Mouse (Mus musculus) neutrophil, adult 5-6 weeks (primary cell): ENCODE data around the gene Kat7. TPM values are rescaled to one million over a fixed set of nuclear protein-coding genes. Genes with fewer than 3 reads are reported as not detected.

Experiments
- ATAC-seq: fragments of 151-379, 151-347 bp; 2 replicates; pipeline ENCODE4 v1.8.0; 2017; ENCODE audit warnings: mild to moderate bottlenecking, moderate TSS enrichment; ENCODE audit not compliant: insufficient number of reproducible peaks, poor library complexity, low FRiP score, severe bottlenecking; ENCODE audit errors: extremely low read depth
- total RNA-seq: library from RNA; stranded (forward); fragments of 200-1000 nt; gene quantifications from 2 replicates; pipeline ENCODE4 v1.2.3, GENCODE M21; 2017

The Kat7 gene
- total RNA-seq, 1 experiment from 2014 or later = 69.5 TPM

- no peak for ATAC-seq
These were observed 10.2 kb downstream of the Kat7 start for GRCm38 (mm10) chr11:95299886-95300285.

DNA sequence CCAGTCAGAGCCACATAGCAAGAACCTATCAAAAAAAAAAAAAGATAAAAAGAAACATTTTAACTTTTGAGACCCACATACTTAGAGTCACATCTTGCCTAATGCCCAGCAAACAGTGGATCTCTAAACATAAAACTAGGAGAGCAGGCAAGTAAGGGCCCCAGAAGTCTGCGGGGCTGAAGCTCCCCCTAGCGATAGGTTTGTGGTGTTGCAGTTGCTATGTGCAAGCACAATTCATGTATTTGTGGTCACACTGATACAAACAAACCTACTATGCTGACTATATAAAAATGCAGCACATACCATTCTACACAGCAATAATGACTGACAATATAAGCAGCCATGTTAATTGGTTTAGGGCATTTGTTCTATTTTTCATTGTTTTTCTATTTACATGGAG is 11.9 kb downstream of the Kat7 start:
- peak; percentile 82 for ATAC-seq

DNA sequence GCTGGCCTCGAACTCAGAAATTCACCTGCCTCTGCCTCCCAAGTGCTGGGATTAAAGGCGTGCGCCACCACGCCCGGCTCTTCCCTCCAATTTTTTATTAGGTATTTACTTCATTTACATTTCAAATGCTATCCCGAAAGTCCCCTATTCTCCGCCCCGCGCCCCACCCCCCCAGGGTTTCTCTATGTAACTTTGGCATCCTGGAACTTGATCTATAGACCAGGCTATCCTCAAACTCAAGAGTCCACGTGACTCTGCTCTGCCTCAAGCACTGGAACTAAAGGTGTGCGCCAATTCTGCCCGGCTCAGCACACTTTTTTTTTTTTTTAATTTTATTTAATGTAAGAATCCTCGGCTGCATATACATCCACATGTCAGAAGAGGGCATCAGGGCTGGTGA is 14.3 kb downstream of the Kat7 start:
- no peak for ATAC-seq

DNA sequence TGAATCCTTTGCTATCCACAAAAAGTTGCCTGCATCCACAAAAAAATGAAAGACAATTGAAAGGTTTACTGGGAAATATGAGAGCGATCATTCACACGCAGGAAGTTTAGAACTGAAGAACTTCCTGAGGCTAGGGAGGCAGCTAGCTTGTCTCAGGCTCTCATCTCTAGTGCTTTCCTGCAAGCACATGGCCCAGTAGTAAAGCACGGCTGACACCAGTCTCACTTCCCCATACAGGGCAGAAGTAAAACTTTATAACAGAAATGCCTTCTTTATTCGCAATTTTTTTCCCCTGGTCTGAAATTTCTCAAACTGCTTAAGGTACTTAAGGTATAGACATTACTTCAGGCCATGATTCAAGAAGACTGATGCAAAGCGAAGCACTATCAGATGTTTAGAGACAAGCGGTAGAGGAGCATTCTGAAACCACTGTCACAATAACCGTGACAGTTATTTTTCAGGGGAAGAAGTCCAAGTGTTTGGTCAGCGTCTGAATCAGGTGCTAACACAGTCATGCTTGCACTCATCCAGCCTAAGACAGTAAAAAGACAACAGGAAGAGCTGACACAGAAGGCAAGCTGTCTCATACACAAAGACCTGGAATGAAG is 16.9 kb downstream of the Kat7 start:
- peak; percentile 77 for ATAC-seq

- ATAC-seq = peak; percentile 73
These were observed 18.0 kb downstream of the Kat7 start for GRCm38 (mm10) chr11:95291998-95292397.

- no peak for ATAC-seq
These were observed 27.7 kb downstream of the Kat7 start for GRCm38 (mm10) chr11:95282331-95282730.

DNA sequence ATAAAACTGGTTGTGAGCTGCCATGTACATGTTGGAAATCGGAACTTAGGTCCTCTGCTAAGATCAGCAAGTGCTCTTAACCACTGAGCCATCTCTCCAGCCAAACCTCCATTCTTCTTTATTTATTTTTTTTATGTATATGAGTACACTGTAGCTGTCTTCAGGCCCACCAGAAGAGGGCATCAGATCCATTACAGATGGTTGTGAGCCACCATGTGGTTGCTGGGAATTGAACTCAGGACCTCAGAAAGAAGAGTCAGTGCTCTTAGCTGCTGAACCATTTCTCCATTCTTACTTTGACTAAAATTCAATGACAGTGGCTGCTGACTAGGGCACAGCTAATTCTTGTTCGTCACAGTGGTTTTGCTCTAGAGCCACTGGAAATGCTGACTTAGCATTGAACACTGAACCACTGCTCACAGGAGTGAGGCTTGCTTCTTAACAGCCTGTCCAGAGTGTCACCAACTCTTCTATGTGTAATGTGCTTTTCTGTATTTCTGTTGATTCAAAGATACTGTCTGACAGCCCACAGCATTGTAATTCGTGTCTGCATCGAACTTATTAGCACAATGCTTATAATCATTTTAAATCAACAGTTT is 30.9 kb downstream of the Kat7 start:
- ATAC-seq = no peak

GRCm38 (mm10) chr11:95276056-95276455 is 34.0 kb downstream of the Kat7 start:
- ATAC-seq = no peak

DNA sequence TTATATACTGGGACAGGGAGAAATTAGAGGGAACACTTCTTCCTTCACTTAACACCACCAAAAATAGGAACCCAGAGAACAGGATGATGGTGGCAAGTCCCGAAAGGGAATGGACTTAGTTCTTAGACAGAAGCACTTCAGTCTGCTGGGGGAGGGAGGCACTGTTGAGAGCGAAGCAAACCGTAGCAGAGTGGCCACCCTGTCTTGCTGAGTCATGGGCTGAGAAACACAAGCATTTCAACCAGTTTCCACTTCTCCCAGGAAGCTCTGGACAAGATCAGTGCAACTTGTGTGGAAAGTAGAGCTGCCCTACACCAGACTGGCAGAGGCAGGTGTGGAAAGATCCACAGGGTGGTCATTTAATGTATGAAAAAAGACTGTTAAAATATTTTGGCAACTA is 35.4 kb downstream of the Kat7 start:
- ATAC-seq = no peak

- ATAC-seq = no peak
These were observed 36.4 kb downstream of the Kat7 start for GRCm38 (mm10) chr11:95273661-95274060.

GRCm38 (mm10) chr11:95266540-95267245 is 43.4 kb downstream of the Kat7 start:
- no peak for ATAC-seq

DNA sequence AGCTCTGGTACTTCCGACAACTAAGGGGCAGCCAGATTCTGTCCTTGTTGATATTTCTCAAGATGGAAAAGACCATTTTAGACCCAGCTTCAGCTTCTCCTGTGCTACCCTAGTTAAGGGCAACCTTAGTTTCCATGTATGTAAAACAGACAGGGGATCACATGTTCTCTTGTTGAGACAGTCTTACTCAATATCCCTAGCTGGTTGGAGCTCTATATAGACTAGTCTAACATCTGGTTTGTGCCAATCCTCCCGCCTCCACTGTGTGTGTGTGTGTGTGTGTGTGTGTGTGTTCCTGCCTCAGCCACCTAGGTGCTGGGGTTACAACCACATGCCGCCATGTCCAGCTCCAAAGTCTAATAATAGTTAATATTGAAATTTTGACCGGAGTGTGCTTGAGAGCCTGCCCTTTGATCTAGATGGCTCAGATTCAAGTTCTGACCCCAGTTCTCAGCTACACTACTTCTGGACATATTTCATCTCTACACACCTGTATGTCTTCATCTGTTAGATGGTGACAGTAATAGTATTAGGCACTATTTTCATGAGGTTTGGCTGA is 45.5 kb downstream of the Kat7 start:
- ATAC-seq = no peak

DNA sequence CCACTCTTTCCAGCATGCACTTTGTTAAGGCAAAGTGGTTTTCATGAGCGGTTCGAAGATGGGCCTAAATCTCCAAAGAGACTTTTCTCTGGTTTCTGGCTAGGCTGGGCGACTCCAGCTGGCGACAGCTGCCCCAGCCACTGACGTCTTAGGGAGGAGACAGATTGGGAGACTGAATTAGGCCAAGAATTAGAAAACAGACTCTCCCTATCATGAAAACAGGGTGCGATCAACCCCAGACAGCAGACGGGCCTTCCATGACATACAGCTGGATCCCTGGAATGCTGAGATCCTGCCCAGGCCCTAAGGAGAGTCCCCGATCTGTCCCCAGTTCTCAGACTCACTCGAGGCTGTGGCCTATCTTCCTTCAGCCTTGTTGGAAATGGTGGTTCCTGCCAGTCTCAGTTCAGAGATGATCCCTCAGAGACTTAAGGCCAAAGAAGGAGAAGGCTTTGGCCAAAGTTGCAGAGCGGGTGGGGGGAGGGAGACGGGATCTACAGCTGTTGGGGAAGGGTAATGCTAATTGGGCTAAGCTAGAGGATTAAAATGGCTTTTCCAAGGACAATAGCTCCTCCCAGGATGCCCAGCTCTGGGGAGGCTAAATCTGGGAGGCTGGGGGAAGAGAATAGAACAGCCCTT is 46.1 kb downstream of the Kat7 start:
- no peak for ATAC-seq

GRCm38 (mm10) chr11:95261178-95261751 is 48.8 kb downstream of the Kat7 start, which contains the start of gene Tac4:
TSS of gene Tac4 (plus strand) at chr11:95261529.
- ATAC-seq = no peak

GRCm38 (mm10) chr11:95259088-95259849 is 50.8 kb downstream of the Kat7 start:
- ATAC-seq = peak; percentile 75

DNA sequence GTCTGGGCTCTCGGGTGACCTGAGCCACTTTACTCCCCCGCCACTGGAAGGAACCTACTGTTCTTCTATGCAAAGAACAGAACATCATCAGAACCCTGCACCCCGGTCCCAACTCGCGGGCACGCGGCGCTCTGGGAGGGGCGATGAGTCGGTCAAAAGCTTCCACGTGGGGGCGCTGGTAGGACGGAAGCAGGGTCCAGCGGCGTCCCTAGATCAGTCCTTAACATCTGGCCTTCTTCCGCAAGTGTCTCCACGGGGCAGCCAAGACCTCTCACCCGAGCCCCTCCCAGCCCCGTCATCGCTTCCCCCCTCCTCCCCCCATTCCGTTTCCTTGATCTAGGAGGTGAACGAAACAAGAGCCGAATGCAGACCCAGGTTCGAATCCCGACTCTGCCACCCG is 51.6 kb downstream of the Kat7 start:
- peak; percentile 58 for ATAC-seq

DNA sequence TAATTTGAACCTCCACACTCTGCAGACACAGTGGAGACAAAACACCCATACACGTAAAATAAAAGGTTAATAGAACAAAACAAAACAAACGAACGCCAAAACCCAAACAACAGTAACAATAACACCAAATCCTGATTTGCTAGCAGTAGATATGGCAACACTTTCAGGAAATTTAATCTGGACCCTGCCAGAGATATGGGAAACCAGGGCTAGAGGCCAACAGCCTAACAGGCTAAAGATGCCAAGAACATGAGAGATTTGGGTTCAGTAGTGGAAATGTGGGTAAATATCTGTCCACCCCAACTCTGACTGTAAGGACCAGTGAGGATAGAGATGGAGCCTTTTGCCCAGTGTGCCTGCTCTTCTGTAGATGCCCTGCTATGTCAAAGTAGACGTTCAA is 52.1 kb downstream of the Kat7 start:
- no peak for ATAC-seq

DNA sequence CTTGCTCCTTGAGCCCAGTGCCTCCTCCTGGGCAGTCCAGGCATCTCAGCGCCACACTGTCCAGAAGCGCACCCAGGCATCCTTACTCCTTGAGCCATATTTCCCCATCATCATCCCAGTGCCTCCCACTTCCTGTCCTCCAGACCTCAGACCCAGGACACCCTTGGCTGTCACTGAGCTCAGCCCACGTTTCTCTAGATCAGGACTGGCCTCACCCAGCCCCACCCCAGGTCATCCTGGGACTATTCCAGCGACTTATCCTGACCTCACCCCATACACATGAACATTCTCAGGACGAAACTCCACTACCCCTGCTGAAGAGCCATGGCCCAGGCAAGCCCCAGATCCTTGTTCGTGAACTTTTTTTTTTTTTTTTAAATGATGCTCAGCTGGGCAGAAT is 54.3 kb downstream of the Kat7 start:
- ATAC-seq = no peak

DNA sequence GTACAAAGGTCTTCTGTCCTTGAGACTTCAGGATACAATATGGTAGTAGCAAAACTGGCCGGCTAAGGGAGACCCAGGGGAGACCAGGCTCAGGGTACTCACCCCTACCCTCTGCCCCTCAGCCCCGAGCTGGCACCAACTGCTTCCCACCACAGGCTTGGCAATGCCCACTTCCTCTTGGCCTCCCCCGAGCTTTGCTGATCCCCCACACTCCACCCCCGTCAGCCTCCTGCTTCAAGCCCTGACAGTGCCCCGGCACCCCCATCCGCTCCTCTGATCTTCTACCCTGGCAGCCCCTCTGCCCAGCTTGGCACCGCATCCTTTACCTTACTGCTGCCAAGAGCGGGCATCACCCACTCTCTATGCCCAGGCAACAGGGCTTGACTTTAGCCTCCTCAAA is 55.9 kb downstream of the Kat7 start:
- ATAC-seq = no peak
